Mouse (Mus musculus) megakaryocyte, embryonic 14.5 days (primary cell): ENCODE data around the gene Ccdc27.

ENCODE experiments used
- FLI1 ChIP-seq: IDR thresholded peaks from 2 replicates; pipeline ENCODE4 v1.6.1; 2012; ENCODE audit warnings: low read length, inconsistent platforms, mixed read lengths
- GATA1 ChIP-seq: IDR thresholded peaks from 3 replicates; pipeline ENCODE4 v1.6.1; 2012; ENCODE audit warnings: mixed read lengths, low read length, inconsistent platforms, borderline replicate concordance

GRCm38 (mm10) chr4:154070896-154071295 is 28.4 kb upstream of the Ccdc27 start:
- TF ChIP-seq GATA1 (no peak), FLI1 (no peak)
